Mouse (Mus musculus): ENCODE data around the gene Chd1l. TPM values are rescaled to one million over a fixed set of nuclear protein-coding genes. Genes with fewer than 3 reads are reported as not detected.

Chd1l gene
- polyA plus RNA-seq (2016; fragmentation: Nextera tagmentation; extraction: Ambion mirVana), result 22.6 and 23.3 TPM in 2 replicates

DNA sequence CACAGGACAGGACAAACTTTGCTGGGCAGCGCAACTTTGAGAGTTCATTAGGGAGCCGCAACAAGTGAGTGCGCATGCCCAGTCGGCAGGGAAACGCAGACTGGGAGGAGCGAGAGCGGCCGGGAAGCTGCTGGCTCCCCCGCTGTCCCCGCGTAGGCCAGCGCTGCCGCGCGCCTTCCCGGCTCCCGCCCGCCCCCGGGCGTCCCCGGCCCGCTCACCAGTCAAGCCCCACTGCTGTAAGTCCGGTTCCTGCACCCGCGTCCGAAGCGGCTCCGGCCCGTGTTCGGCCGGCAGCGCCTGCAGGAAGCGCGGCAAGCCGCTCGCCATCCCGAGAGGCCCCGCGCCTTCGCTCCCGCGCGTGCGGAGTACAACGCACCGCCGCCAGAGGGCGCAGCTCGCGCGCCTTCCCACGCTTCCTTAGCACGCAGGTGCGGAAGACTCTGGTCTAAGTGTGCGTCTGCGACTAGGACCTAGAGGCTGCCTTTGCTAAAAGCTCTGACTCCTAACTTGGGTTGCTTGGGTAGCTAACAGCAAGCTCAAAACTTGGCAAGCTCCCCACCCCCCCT, at the start of gene Chd1l:
TSS of gene Chd1l (minus strand) at position 359 of the 566 bp plus-strand sequence.
- H3K36me3 ChIP-seq, result no peaks in the 10 kb centered on the region
- H3K27ac ChIP-seq (replicated peaks), result peak within 1 kb of the TSS; percentile 99

DNA sequence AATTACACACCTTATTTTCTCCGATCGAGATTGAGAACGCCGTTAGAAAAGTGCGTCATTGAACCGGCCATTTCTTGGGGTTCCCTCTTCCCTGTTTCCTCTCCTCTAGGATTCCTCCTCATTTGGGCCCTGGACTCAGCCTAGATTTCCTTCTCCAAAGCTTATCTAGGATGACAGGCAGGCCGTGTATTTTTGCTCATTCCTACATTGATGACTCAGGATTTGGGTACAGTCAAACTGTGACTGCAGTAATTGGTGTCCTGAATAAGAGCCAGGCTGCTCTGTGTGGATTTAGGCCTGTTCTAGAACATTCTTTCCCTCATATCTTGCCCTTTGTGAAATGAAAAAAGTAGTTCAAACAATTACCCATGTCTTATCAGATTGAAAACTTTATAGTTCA, 49.7 kb upstream of the Chd1l start:
- Histone ChIP-seq H3K27ac (replicated peaks) (no peak overlapping the region), H3K27me3 (ENCODE audit: low read depth, poor library complexity, severe bottlenecking) (no peaks in the 10 kb centered on the region), H3K4me1 (peaks cover 17% of the 10 kb centered on the region), H3K4me3 (no peak overlapping the region), H3K9me3 (replicated peaks) (no peaks in the 10 kb centered on the region), H3K36me3 (peaks cover 27% of the 10 kb centered on the region)
- 92% methylated on average over 7 of the region's 7 CpGs for WGBS
- DNase-seq (ENCODE audit: low spot score), result no peak

More for the DNA sequence above, at the start of gene Chd1l:
- under 1% methylated on average over 56 of the region's 56 CpGs for WGBS
- Histone ChIP-seq H3K4me3 (peak within 1 kb of the TSS; percentile 90), H3K4me1 (peaks cover 14% of the 10 kb centered on the region; the same call in 1 of the 2 replicates), H3K27me3 (ENCODE audit: low read depth, poor library complexity, severe bottlenecking) (no peaks in the 10 kb centered on the region; the same call in 1 of the 2 replicates), H3K9me3 (replicated peaks) (no peaks in the 10 kb centered on the region)
- peak; percentile 94 for DNase-seq (ENCODE audit: low spot score)

DNA sequence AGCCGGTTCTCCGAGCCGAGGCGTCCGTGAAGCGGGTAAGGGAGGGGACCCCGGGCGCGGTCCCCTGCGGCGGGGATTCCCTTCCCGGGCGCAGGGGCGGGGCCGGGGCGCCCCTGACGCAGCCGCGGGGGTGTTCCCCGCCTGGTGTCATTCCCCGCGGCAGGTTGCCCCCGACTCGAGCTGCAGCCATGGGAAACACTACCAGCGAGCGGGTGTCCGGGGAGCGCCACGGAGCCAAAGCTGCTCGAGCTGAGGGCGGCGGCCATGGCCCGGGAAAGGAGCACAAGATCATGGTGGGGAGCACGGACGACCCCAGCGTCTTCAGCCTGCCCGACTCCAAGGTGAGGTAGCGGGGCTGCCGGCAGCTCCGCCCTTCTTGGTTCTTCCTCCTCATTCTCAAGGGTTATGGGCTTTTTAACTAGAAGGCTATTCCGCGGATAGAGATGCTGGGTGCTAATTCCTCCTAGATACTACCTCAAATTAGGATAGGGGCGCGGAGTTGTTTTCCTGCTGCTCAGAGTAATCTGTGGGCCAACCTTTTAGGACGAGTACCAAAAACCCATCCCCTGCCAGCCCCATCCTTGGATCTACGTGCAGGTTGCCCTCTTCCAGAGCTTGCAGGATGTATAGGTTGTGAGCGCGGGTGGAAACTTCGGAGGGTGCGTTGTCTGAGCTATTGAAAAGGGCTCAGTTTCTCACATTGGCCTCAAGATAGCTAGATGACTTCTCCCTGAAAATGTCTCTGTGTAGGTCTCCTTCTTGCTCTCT, 48.6 kb upstream of the Chd1l start:
- no peak for DNase-seq (ENCODE audit: low spot score)
- WGBS, result under 1% methylated on average over 46 of the region's 50 CpGs
- Histone ChIP-seq H3K36me3 (peaks cover 16% of the 10 kb centered on the region), H3K27me3 (ENCODE audit: low read depth, poor library complexity, severe bottlenecking) (no peaks in the 10 kb centered on the region), H3K9me3 (replicated peaks) (no peaks in the 10 kb centered on the region), H3K4me1 (peaks cover 17% of the 10 kb centered on the region), H3K27ac (replicated peaks) (peak overlapping the region; percentile 92), H3K4me3 (peak overlapping the region; percentile 92)

GRCm38 (mm10) chr3:97657655-97658411, 47.8 kb upstream of the Chd1l start, which contains the start of gene Prkab2:
Gene Prkab2, plus strand, starts transcription at chr3:97658193.
- Histone ChIP-seq H3K36me3 (peaks cover 8% of the 10 kb centered on the region), H3K27me3 (ENCODE audit: low read depth, poor library complexity, severe bottlenecking) (no peaks in the 10 kb centered on the region), H3K4me1 (peaks cover 17% of the 10 kb centered on the region), H3K27ac (replicated peaks) (peak within 1 kb of the TSS; percentile 92), H3K9me3 (replicated peaks) (no peaks in the 10 kb centered on the region), H3K4me3 (peak within 1 kb of the TSS; percentile 92)
- peak; percentile 100 for DNase-seq (ENCODE audit: low spot score)
- 2% methylated on average over 49 of the region's 51 CpGs for WGBS

- H3K4me3 ChIP-seq, result no peak overlapping the region
- peaks cover 17% of the 10 kb centered on the region for H3K4me1 ChIP-seq
- no peaks in the 10 kb centered on the region for H3K27me3 ChIP-seq (ENCODE audit: low read depth, poor library complexity, severe bottlenecking)
- no peaks in the 10 kb centered on the region for H3K9me3 ChIP-seq (replicated peaks)
- WGBS, result 79% methylated on average over 8 of the region's 8 CpGs
- no peak overlapping the region for H3K27ac ChIP-seq (replicated peaks)
- no peak for DNase-seq (ENCODE audit: low spot score)
- H3K36me3 ChIP-seq, result no peaks in the 10 kb centered on the region
These were observed 44.9 kb upstream of the Chd1l start for GRCm38 (mm10) chr3:97654901-97655300.

- WGBS, result 93% methylated on average over 5 of the region's 5 CpGs
- Histone ChIP-seq H3K36me3 (no peaks in the 10 kb centered on the region), H3K4me1 (peaks cover 7% of the 10 kb centered on the region), H3K27ac (replicated peaks) (no peak overlapping the region), H3K9me3 (replicated peaks) (no peaks in the 10 kb centered on the region), H3K27me3 (ENCODE audit: low read depth, poor library complexity, severe bottlenecking) (no peaks in the 10 kb centered on the region), H3K4me3 (no peak overlapping the region)
- no peak for DNase-seq (ENCODE audit: low spot score)
These were observed 43.8 kb upstream of the Chd1l start for GRCm38 (mm10) chr3:97653781-97654180.

DNA sequence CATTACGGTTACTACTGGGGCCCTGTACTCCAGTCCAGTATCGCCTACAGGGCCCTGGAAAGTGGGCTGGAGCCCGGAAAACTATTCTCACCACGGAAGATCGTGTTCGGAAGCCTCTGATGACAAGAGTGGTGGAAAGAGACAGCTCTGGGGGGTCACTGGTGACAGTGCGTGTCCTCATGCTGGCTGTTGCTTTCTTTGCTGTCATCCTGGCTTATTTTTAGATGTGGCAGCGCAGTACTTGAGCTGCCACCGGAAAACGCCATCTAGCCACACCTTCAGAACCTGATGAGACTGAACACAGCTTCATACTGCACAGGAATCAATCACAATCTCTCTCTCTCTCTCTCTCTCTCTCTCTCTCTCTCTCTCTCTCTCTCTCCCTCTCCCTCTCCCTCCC, 41.6 kb upstream of the Chd1l start:
- no peak for DNase-seq (ENCODE audit: low spot score)
- no peak overlapping the region for H3K27ac ChIP-seq (replicated peaks)
- 91% methylated on average over 10 of the region's 10 CpGs for WGBS
- H3K36me3 ChIP-seq, result no peaks in the 10 kb centered on the region
- no peaks in the 10 kb centered on the region for H3K9me3 ChIP-seq (replicated peaks)
- H3K27me3 ChIP-seq (ENCODE audit: low read depth, poor library complexity, severe bottlenecking), result no peaks in the 10 kb centered on the region
- H3K4me1 ChIP-seq, result no peaks in the 10 kb centered on the region
- H3K4me3 ChIP-seq, result no peak overlapping the region

- 83% methylated on average over 6 of the region's 6 CpGs for WGBS
- Histone ChIP-seq H3K4me3 (no peak overlapping the region), H3K36me3 (no peaks in the 10 kb centered on the region), H3K4me1 (no peaks in the 10 kb centered on the region), H3K27ac (replicated peaks) (no peak overlapping the region), H3K27me3 (ENCODE audit: low read depth, poor library complexity, severe bottlenecking) (no peaks in the 10 kb centered on the region), H3K9me3 (replicated peaks) (no peaks in the 10 kb centered on the region)
- DNase-seq (ENCODE audit: low spot score), result no peak
These were observed 39.5 kb upstream of the Chd1l start for GRCm38 (mm10) chr3:97649469-97649868.

GRCm38 (mm10) chr3:97649022-97649421, 39.0 kb upstream of the Chd1l start:
- H3K27me3 ChIP-seq (ENCODE audit: low read depth, poor library complexity, severe bottlenecking), result no peaks in the 10 kb centered on the region
- no peak overlapping the region for H3K4me3 ChIP-seq
- DNase-seq (ENCODE audit: low spot score), result no peak
- H3K9me3 ChIP-seq (replicated peaks), result no peaks in the 10 kb centered on the region
- no peak overlapping the region for H3K27ac ChIP-seq (replicated peaks)
- 82% methylated on average over 3 of the region's 3 CpGs for whole genome bisulfite sequencing
- no peaks in the 10 kb centered on the region for H3K4me1 ChIP-seq
- no peaks in the 10 kb centered on the region for H3K36me3 ChIP-seq

DNA sequence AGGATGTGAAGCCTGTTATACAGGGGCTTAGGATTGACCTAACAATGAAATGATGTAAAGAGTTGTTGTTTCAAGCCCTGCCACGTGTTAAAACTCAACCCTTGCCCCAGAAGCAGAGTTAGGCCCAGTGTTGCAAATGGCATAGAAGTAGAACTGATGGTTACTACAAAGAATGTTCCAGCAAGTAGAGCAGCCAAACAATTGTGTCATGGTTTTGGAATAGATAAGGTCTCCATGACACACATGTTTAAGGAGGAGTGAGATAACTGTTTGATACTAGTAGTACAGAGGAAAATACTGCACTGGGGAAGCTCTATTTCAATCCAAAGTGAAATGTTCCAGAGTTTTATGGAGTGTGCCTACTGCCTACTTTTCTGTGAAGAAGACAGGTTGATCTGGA, 38.5 kb upstream of the Chd1l start:
- Histone ChIP-seq H3K36me3 (no peaks in the 10 kb centered on the region), H3K4me3 (no peak overlapping the region), H3K4me1 (no peaks in the 10 kb centered on the region), H3K27ac (replicated peaks) (no peak overlapping the region), H3K27me3 (ENCODE audit: low read depth, poor library complexity, severe bottlenecking) (no peaks in the 10 kb centered on the region), H3K9me3 (replicated peaks) (no peaks in the 10 kb centered on the region)
- no peak for DNase-seq (ENCODE audit: low spot score)
- 43% methylated on average over 1 of the region's 1 CpGs for WGBS

DNA sequence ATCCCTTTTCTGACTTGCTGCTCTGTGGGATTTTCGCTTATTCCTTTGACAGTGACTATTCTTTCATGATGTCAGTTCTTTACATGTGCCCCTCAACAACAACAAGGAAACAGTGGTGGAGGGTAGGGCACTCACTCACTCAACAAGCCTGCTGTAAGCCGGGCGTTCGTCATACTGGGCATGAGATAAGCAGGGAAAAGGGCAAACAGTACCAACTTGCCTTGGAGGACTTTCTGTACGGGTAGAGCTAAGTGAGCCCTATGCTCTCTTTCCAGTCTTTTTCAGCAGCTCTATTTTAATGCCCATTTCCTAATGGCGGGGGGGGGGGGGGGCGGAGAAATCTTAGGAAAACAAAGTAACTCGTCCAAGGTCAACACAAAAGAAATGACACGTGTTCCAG, 32.0 kb upstream of the Chd1l start:
- Histone ChIP-seq H3K4me3 (no peak overlapping the region), H3K9me3 (replicated peaks) (no peaks in the 10 kb centered on the region), H3K36me3 (no peaks in the 10 kb centered on the region), H3K27ac (replicated peaks) (no peak overlapping the region), H3K4me1 (no peaks in the 10 kb centered on the region), H3K27me3 (ENCODE audit: low read depth, poor library complexity, severe bottlenecking) (no peaks in the 10 kb centered on the region)
- 84% methylated on average over 9 of the region's 9 CpGs for WGBS
- no peak for DNase-seq (ENCODE audit: low spot score)

DNA sequence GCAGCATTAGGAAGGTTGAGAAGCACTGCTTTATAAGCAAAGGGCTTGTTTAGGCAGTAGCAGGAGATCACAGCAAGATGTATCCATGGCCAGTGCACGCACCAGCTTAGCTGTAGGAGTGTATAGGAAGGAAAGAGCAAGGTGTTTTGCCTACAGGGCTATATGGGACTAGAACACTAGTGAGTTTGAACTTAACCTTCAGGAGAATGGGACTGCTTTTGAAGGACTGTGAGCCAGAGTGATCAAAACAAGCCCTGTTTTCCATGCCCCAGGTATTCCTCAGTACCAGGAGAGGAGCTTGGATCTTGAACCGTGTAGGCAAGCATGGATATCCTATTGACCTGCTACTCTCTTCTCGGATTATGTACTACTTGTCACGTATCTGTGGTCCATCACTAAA, 31.4 kb upstream of the Chd1l start:
- DNase-seq (ENCODE audit: low spot score), result no peak
- no peak overlapping the region for H3K4me3 ChIP-seq
- no peaks in the 10 kb centered on the region for H3K4me1 ChIP-seq
- WGBS, result 90% methylated on average over 4 of the region's 4 CpGs
- no peaks in the 10 kb centered on the region for H3K9me3 ChIP-seq (replicated peaks)
- no peaks in the 10 kb centered on the region for H3K27me3 ChIP-seq (ENCODE audit: low read depth, poor library complexity, severe bottlenecking)
- H3K36me3 ChIP-seq, result no peaks in the 10 kb centered on the region
- H3K27ac ChIP-seq (replicated peaks), result no peak overlapping the region
